Mouse (Mus musculus): Measurements from ENCODE around the gene Ryr3. TPM values are rescaled to one million over a fixed set of nuclear protein-coding genes. Genes with fewer than 3 reads are reported as not detected.

Gene Ryr3
- total RNA-seq, 2 experiments from 2014 or later, result 0.07 TPM; not detected in 1

GRCm38 (mm10) chr2:112819059-112819458 lies 397.8 kb downstream of the Ryr3 start:
- no peak for ATAC-seq (replicated peaks; ENCODE audit: low FRiP score, low TSS enrichment, poor library complexity, severe bottlenecking)

GRCm38 (mm10) chr2:112816976-112817375 lies 399.9 kb downstream of the Ryr3 start:
- no peak for ATAC-seq (replicated peaks; ENCODE audit: low FRiP score, low TSS enrichment, poor library complexity, severe bottlenecking)

- no peak for ATAC-seq (replicated peaks; ENCODE audit: low FRiP score, low TSS enrichment, poor library complexity, severe bottlenecking)
These were observed 400.9 kb downstream of the Ryr3 start for GRCm38 (mm10) chr2:112815960-112816359.

GRCm38 (mm10) chr2:112812637-112813402 lies 404.1 kb downstream of the Ryr3 start:
- ATAC-seq (replicated peaks; ENCODE audit: low FRiP score, low TSS enrichment, poor library complexity, severe bottlenecking), result 0 out of 2 replicates have a peak, but pooled peaks have one; percentile 52

GRCm38 (mm10) chr2:112806015-112806414 lies 410.9 kb downstream of the Ryr3 start:
- ATAC-seq (replicated peaks; ENCODE audit: low FRiP score, low TSS enrichment, poor library complexity, severe bottlenecking), result no peak

- peak; percentile 96 for ATAC-seq (replicated peaks; ENCODE audit: low FRiP score, low TSS enrichment, poor library complexity, severe bottlenecking)
These were observed 416.9 kb downstream of the Ryr3 start for GRCm38 (mm10) chr2:112799995-112800353.

- ATAC-seq (replicated peaks; ENCODE audit: low FRiP score, low TSS enrichment, poor library complexity, severe bottlenecking), result no peak
These were observed 417.4 kb downstream of the Ryr3 start for GRCm38 (mm10) chr2:112799351-112799994.

- ATAC-seq (replicated peaks; ENCODE audit: low FRiP score, low TSS enrichment, poor library complexity, severe bottlenecking), result no peak
These were observed 435.3 kb downstream of the Ryr3 start for GRCm38 (mm10) chr2:112781631-112782030.

- peak; percentile 78 for ATAC-seq (replicated peaks; ENCODE audit: low FRiP score, low TSS enrichment, poor library complexity, severe bottlenecking)
These were observed 442.1 kb downstream of the Ryr3 start for GRCm38 (mm10) chr2:112774762-112775161.

GRCm38 (mm10) chr2:112767665-112768064 lies 449.2 kb downstream of the Ryr3 start:
- no peak for ATAC-seq (replicated peaks; ENCODE audit: low FRiP score, low TSS enrichment, poor library complexity, severe bottlenecking)

- peak; percentile 90 for ATAC-seq (replicated peaks; ENCODE audit: low FRiP score, low TSS enrichment, poor library complexity, severe bottlenecking)
These were observed 451.9 kb downstream of the Ryr3 start for GRCm38 (mm10) chr2:112765046-112765445.

GRCm38 (mm10) chr2:112764274-112764673 lies 452.6 kb downstream of the Ryr3 start:
- ATAC-seq (replicated peaks; ENCODE audit: low FRiP score, low TSS enrichment, poor library complexity, severe bottlenecking), result no peak

- no peak for ATAC-seq (replicated peaks; ENCODE audit: low FRiP score, low TSS enrichment, poor library complexity, severe bottlenecking)
These were observed 454.9 kb downstream of the Ryr3 start for GRCm38 (mm10) chr2:112762006-112762405.

- no peak for ATAC-seq (replicated peaks; ENCODE audit: low FRiP score, low TSS enrichment, poor library complexity, severe bottlenecking)
These were observed 455.5 kb downstream of the Ryr3 start for GRCm38 (mm10) chr2:112761196-112761913.

GRCm38 (mm10) chr2:112760692-112761091 lies 456.2 kb downstream of the Ryr3 start:
- ATAC-seq (replicated peaks; ENCODE audit: low FRiP score, low TSS enrichment, poor library complexity, severe bottlenecking), result no peak

GRCm38 (mm10) chr2:112759678-112760077 lies 457.2 kb downstream of the Ryr3 start:
- no peak for ATAC-seq (replicated peaks; ENCODE audit: low FRiP score, low TSS enrichment, poor library complexity, severe bottlenecking)

GRCm38 (mm10) chr2:112758732-112759131 lies 458.2 kb downstream of the Ryr3 start:
- no peak for ATAC-seq (replicated peaks; ENCODE audit: low FRiP score, low TSS enrichment, poor library complexity, severe bottlenecking)

- ATAC-seq (replicated peaks; ENCODE audit: low FRiP score, low TSS enrichment, poor library complexity, severe bottlenecking), result no peak
These were observed 463.6 kb downstream of the Ryr3 start for GRCm38 (mm10) chr2:112753316-112753715.

- ATAC-seq (replicated peaks; ENCODE audit: low FRiP score, low TSS enrichment, poor library complexity, severe bottlenecking), result no peak
These were observed 465.5 kb downstream of the Ryr3 start for GRCm38 (mm10) chr2:112751416-112751815.

GRCm38 (mm10) chr2:112748532-112748931 lies 468.4 kb downstream of the Ryr3 start:
- no peak for ATAC-seq (replicated peaks; ENCODE audit: low FRiP score, low TSS enrichment, poor library complexity, severe bottlenecking)
